Mouse (Mus musculus) embryonic fibroblast, embryonic 13.5 days (primary cell): Measurements from ENCODE around the gene Lemd2.

Experiments
- CTCF ChIP-seq: IDR thresholded peaks from 2 replicates; pipeline ENCODE4 v1.5.1; 2011; ENCODE audit warnings: mild to moderate bottlenecking, control low read depth, low read length, moderate library complexity, borderline replicate concordance; ENCODE audit not compliant: insufficient read depth
- POLR2A ChIP-seq: IDR thresholded peaks from 2 replicates; pipeline ENCODE4 v1.6.1; 2011; ENCODE audit warnings: low read depth, mild to moderate bottlenecking, control low read depth, low read length, moderate library complexity

DNA sequence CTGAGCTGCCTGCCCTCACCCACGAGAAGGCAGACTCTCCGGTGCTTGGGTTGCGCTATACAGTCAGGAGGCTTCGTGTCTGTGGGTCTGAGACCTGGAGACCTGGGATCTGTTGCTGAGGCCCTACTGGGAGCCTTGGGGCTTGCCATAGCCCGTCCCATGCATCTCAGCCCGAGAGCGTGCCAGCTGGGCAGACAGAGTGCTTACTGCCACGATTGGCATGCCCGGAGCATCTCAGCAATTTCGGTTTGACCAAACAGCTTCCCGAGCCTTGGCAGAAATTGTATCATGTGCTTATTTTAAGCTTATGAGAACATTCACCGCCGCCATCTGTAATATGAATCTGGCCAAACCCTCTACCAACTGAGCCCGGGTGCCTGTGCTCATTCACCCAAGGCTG lies 50.0 kb downstream of the Lemd2 start:
- TF ChIP-seq CTCF (no peak), POLR2A (no peak)
